Mouse (Mus musculus) gastrocnemius, postnatal 14 days (tissue): ENCODE data around the gene Nhlrc3. TPM values are rescaled to one million over a fixed set of nuclear protein-coding genes. Genes with fewer than 3 reads are reported as not detected.

ENCODE experiments used
- DNase-seq: peaks from one replicate; pipeline ENCODE4 v3.0.0; 2021; ENCODE audit warnings: mixed read lengths
- intact Hi-C: fragments of 180-260 bp; cut with DNase I; formaldehyde crosslinking; loops from one replicate; pipeline ENCODE4 v1.15.1; 2025; ENCODE audit warnings: low total_unique reads
- long read RNA-seq, 2 experiments: library from polyadenylated mRNA; stranded (forward); transcript quantifications; one replicate each; pipeline ENCODE4 v2.0.0; 2021
- total RNA-seq, 2 experiments: library from RNA; stranded (reverse); gene quantifications; 2 replicates each; pipeline ENCODE4 v1.2.3; 2021

Nhlrc3 gene
- 1 to 10 TPM; 2.5 to 4.2 TPM for total RNA-seq
- long read RNA-seq, experiment 1, full-length matches to known transcripts = 4 of 5 reads
- long read RNA-seq, experiment 1, partial matches to known transcripts = 0 of 5 reads
- long read RNA-seq, experiment 1, other reads (novel, unspliced or antisense) = 1 of 5 reads
- long read RNA-seq, experiment 2, full-length matches to known transcripts = 3 of 3 reads
- long read RNA-seq, experiment 2, partial matches to known transcripts = 0 of 3 reads
- long read RNA-seq, experiment 2, other reads (novel, unspliced or antisense) = 0 of 3 reads

DNA sequence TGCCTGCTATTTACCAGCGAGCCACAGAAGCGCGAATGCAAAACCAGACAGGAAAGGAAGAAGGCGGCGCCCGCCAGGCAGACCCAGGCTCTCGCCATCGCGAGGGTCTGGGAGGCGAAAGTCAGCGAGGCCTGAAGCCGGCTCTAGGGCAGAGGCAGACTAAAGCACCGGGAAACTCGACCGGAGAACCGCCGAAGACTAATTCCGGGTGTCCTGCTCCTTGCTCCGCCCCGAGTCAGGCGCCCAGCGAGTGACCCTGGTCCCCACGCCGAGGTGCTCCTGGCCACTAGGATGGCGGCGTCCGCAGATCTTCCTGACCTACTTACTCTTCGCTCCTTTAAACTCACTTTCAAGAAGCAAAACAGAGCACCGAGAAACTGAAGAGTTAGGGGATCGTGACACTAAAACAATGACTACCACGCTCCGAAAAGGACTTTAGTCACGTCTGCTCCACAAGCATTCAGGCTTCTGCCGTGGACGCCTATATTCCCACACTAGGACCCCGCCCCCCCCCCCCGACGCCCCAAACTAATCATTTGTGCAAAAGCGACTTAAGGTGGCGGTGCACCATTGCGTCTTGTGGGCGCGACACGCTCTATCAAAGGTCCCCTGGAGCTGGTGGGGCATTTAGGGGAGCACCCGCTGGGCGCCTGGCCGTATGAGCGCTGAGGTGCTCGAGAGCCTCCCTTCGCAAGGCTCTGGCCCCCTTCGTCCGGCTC lies at the start of gene Nhlrc3, which contains the start of gene Proser1:
TSS of gene Nhlrc3 (minus strand) at position 287 of the 719 bp plus-strand sequence.
TSS of gene Proser1 (plus strand) at position 621 of the 719 bp plus-strand sequence.
- intact Hi-C loops = no loop called here
- peak; percentile 97 for DNase-seq

DNA sequence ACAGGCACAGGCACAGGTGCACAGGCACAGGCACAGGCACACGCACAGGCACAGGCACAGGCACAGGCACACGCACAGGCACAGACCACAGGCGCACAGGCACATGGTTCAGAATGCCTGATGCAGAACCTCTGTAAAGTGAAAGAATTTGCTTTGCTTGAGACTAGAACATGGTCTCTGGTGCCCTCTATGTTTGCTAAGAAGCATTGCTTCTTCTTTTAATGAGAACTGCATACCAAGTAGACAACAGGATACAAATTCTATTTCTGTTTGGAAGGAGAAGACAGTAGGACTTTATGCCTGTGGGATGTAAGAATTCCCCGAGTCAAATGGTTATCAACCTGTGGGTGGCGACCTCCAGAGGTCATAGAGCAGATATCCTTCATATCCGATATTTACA lies 39.3 kb upstream of the Nhlrc3 start:
- intact Hi-C loops = no loop called here
- DNase-seq = no peak

DNA sequence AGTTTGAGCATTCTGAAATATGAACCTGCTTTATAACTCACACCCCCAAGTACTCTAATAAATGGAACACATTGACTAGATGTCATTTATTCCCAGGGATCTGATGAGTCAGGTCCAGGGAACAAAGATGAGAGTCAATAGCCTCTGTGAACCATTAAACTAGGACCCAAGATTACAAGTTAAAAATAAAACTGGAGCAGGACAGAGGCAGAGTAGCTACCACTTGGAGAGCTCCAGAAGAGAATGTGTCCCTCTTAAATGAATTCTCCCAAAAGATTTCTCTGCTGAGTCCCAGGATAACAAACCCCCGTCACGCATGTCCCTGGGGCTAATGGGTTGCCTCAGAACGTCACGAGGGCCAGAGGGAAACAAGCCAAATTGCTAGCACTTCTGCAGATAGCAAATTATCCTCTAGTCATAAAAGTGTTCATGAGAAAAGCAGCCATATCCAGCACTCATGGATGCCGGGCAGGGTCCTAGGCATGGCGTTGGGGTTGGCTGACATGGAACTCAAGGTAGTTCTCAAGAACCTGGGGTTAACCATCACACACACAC lies 35.3 kb upstream of the Nhlrc3 start:
- peak; percentile 9 for DNase-seq
- intact Hi-C loops = no loop called here

DNA sequence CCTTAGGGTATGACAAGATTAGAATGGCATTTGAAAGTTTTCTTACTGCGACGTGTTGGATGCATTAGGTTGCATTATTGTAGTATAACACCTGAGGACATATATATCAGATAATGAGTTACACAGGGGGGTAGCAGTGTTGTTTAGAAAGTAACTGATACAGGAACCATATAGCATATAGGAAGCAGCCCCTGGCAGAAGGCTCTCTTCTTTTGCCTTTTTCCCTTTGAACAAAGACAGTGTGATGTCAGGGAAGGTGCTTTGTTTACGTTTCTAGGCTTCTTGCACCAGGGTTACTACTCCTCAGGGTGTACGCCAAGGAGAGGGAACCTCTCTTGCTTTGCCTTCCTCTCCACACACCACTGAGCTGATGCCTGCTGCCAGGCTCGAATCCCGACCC lies 25.2 kb upstream of the Nhlrc3 start, which contains the start of gene Stoml3:
TSS of gene Stoml3 (plus strand) at position 301 of the 400 bp plus-strand sequence.
- DNase-seq = no peak
- intact Hi-C loops = no loop called here

DNA sequence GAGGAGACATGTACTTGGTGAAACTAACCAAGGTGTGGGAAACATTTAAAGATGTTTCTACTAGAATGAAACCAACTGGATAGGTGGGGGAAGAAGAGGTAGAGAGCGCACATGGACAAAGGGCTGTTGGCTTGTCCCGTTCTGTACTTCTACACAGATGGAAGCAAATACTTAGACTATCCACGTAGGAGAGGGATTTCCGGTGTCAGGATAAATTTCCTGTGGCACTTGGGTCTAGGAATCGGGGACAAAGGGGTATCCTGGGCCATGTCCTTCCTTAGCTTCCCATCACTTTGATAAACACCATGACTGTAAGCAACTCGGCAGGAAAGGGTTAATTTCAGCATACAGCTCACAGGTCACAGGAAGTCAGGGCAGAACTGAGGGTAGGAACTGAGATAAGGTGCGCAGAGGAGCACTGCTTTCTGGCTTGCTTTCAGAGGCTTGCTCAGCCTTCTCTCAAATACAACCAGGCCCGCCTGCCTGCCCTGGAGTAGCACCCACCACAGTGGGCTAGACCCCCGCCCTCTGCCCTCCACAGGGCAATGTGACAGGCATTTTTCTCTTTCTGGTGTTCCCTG lies 24.0 kb upstream of the Nhlrc3 start:
- intact Hi-C loops = no loop called here
- DNase-seq = no peak

GRCm38 (mm10) chr3:53486561-53486960 lies 23.4 kb upstream of the Nhlrc3 start:
- intact Hi-C loops = no loop called here
- DNase-seq = no peak

- intact Hi-C loops = no loop called here
- DNase-seq = no peak
Observed at GRCm38 (mm10) chr3:53483414-53484059, 20.4 kb upstream of the Nhlrc3 start.

DNA sequence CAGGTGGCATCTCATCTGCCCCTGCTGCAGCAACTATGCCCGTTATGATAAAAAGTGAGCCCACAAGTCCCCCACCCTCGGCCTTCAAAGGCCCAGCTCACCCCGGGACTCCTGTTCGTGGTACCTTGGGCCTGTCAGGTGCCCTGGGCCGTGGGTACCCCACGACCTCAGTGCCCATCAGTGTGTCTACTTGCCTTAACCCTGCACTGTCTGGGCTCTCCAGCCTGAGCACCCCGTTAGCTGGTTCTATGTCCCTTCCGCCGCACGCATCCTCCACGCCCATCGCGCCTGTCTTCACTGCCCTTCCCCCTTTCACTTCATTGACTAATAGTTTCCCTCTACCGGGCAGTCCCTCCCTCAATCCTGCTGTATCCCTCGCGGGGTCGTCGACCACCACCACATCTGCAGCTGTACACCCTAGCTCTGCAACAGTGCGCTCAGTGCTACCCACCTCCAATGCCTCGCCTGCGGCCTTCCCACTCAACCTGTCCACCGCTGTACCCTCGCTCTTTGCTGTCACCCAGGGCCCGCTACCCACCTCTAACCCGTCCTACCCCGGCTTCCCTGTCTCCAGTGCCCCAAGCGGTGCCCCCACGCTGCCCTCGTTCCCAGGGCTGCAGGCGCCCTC lies 15.4 kb upstream of the Nhlrc3 start:
- intact Hi-C loops = no loop called here
- DNase-seq = no peak

DNA sequence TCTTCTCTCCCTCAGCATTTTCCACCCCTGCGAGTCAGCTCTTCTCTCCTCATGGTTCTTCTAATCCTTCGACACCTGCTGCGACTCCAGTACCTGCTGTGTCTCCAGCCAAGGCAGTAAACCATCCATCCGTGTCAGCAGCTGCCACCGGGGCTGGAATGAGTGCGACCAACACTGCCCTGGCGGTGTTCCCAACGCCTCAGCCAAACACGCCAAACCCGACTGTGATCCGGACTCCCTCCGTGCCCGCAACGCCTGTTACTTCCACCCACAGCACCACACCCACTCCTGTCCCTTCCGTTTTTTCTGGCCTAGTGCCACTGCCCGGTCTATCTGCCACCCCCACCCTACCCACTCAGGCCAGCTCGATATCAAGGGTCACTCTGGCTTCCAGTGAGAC lies 14.3 kb upstream of the Nhlrc3 start:
- intact Hi-C loops = loop anchor here (2.0 kb wide), 1 partner anchor 13 kb away; no protein-coding TSS in a partner anchor

GRCm38 (mm10) chr3:53475889-53476288 lies 12.8 kb upstream of the Nhlrc3 start:
- peak; percentile 32 for DNase-seq
- intact Hi-C loops = loop anchor here (2.0 kb wide), 1 partner anchor 15 kb away; no protein-coding TSS in a partner anchor

More for the DNA sequence above, 14.3 kb upstream of the Nhlrc3 start:
- peak; percentile 67 for DNase-seq

GRCm38 (mm10) chr3:53474179-53474578 lies 11.0 kb upstream of the Nhlrc3 start:
- DNase-seq = no peak
- intact Hi-C loops = no loop called here

GRCm38 (mm10) chr3:53472061-53472460 lies 8.9 kb upstream of the Nhlrc3 start:
- intact Hi-C loops = no loop called here
- DNase-seq = no peak

GRCm38 (mm10) chr3:53469650-53470049 lies 6.5 kb upstream of the Nhlrc3 start:
- intact Hi-C loops = no loop called here
- no peak for DNase-seq

GRCm38 (mm10) chr3:53467356-53467755 lies 4.2 kb upstream of the Nhlrc3 start:
- intact Hi-C loops = no loop called here
- DNase-seq = no peak

GRCm38 (mm10) chr3:53466481-53466880 lies 3.3 kb upstream of the Nhlrc3 start:
- intact Hi-C loops = no loop called here
- DNase-seq = no peak

GRCm38 (mm10) chr3:53465330-53465729 lies 2.2 kb upstream of the Nhlrc3 start:
- no peak for DNase-seq
- intact Hi-C loops = no loop called here

GRCm38 (mm10) chr3:53464146-53464698 lies 1.1 kb upstream of the Nhlrc3 start:
- intact Hi-C loops = no loop called here
- no peak for DNase-seq

DNA sequence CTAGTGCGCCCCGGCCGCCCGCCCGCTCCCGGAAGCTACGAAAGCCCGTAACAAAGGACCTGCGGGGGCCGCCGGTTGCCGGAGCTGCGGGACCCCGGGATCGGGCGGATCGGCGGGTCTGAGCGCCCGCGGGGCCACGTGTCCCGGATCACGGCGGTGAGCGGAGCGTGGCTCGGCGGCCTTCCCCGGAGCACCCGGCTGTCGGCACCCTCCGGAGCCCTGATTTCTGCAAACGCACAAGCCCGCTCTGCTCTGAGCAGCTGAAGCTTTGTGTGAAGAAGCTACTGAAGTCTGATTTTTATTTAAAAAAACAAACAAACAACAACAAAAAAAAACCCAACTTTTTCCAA lies 608 bp upstream of the Nhlrc3 start:
- intact Hi-C loops = no loop called here
- DNase-seq = no peak

DNA sequence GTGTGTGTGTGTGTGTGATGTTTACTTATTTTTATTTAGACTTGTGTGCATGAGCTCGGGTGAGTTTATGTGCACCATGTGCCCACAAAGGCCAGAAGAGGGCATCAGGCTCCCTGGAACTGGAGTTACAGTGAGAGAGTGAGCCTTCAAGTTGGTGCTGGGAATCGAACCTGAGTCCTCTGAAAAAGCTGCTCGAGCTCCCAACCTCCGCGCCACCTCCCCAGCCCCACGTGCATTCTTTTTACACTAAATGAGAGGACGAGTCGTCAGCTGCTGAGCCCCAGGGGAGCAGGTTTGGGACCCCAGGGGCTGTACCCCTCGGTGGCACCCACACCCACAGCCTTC lies 459 bp downstream of the Nhlrc3 start:
- DNase-seq = no peak
- intact Hi-C loops = no loop called here
